Mouse (Mus musculus): ENCODE data around the gene Maats1. TPM values are rescaled to one million over a fixed set of nuclear protein-coding genes. Genes with fewer than 3 reads are reported as not detected.

Gene Maats1
- total RNA-seq (2014; fragmentation: Nextera tagmentation) (not detected in 2 replicates), total RNA-seq (2017) (not detected in 2 replicates)

DNA sequence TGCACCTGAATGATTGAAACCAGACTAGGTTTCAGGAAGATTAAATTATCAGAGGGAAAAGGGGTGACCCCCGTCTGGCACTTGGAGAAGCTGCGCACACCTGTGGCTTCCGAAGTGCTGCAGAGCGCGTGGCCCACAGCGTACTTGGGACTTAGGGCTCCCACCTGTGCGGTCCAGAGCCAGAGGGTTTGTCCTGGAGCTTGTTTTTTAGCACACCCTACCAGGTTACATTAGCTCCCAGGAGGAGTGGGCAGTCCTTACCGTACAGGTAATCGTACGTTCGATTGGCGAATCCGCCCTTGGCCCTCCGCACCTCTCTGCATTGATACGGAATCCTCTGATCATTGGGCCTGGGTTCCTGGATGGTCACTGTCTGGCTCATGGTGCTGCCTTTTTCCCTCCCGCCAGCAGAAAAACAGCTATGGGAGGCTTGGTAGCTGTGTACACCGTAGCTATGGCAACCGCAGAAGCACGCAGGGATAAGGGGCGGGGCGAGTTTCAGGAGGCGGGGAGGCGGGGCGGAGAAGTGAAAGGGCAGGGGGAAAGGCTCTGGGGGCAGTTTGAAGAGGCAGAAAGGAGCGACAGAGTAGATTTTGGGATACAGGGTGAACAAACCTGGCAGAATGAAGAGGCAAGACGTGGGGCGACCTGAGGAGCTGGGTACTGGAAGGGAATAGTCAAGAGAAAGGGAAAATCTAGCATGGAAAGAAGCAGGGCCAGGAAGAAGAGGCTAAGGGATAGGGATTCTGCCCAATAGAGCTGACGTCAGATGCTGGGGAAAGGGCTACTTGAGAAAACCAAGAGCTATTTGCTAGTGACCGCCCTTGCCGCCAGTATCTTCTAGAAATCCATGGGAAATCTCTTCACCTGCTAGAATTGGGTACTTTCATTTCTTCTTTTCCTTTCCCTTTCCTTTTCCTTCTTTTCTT lies at the start of gene Maats1:
TSS of gene Maats1 (minus strand) at position 748 of the 929 bp plus-strand sequence.
- ATAC-seq (replicated peaks; ENCODE audit: poor library complexity, severe bottlenecking), result peak; percentile 95

- no peak for ATAC-seq (replicated peaks; ENCODE audit: poor library complexity, severe bottlenecking)
Observed at GRCm38 (mm10) chr16:38390322-38390721, 48.4 kb upstream of the Maats1 start.

- no peak for ATAC-seq (replicated peaks; ENCODE audit: poor library complexity, severe bottlenecking)
Observed at GRCm38 (mm10) chr16:38389284-38389893, 47.4 kb upstream of the Maats1 start.

DNA sequence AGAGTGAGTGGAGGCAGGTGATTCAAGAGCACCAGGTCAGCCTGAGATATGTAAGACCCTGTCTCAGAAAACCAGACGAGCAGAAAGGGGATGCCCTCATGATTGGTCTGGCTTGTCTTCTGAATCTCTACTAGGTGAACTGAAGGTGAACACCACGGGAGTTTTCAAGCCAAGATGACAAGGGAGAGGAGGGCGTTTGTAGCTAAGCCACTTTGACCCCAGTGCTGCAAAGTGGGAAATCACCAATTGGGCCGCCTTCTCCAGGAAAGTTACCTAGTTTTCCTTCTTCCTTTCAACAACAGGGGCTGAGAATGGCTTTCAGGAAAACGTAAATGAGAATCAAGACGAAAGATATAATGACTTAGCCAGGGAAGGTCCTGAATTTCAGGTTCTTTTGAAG lies 46.8 kb upstream of the Maats1 start:
- ATAC-seq (replicated peaks; ENCODE audit: poor library complexity, severe bottlenecking), result no peak

DNA sequence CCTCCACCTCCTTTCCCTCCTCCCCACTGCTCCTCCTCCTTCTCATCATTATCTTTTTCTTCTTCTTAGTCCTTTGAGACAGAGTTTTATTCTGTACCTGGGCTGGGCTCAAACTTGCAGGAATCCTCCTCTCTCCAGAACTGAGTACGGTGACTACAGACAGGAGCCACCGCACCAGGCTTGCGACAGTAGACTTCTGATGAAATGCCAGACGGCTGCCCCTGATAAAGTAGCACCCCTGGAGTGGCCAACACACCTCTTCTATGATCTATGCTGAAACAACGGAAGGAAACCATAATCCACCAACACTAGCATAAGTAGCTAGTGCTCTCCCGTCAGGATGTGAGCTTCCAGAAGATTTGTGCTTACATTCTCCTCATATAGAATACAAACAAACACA lies 45.4 kb upstream of the Maats1 start:
- no peak for ATAC-seq (replicated peaks; ENCODE audit: poor library complexity, severe bottlenecking)

DNA sequence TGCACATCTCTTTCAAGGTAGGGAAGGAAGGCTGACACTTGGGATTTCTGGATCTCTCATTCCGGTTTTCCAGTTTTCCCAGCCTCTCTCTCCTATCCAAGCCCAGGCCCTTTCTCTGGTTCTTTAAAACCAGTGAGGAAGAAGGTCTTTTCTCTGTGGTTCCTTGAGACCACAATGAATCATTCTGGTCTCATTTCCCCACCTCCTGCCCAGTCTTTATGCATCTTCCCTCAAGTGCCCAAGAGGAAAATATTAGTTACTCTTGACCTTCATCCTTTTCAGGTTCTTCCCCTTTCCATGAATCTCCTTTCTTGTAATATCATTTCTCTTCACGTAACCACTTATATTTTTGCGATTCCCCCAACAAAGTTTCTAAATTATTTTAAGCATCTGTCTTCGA lies 43.8 kb upstream of the Maats1 start:
- peak; percentile 93 for ATAC-seq (replicated peaks; ENCODE audit: poor library complexity, severe bottlenecking)

DNA sequence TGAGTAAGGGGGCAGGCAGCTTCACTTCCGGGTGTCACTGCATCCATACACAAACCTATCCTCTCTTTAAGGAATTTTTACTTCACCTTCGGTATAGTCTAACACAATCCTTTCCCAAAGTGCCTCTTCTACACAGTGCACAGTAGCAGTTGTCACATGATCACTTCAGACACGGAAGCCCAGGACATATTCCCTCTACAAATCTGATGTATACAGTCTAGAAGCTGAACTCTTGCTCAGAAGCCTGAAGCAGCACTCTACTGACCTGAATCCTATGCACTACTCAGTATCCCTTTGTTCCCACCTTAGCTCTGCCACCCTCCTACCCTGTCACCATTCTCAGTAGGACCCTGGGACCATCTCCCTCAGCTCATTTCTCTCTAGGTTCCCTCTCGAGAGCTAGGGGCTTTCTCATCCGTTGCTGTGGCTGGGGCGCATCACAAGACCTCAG lies 43.3 kb upstream of the Maats1 start:
- peak; percentile 55 for ATAC-seq (replicated peaks; ENCODE audit: poor library complexity, severe bottlenecking)

GRCm38 (mm10) chr16:38383683-38384082 lies 41.7 kb upstream of the Maats1 start:
- ATAC-seq (replicated peaks; ENCODE audit: poor library complexity, severe bottlenecking), result no peak

- no peak for ATAC-seq (replicated peaks; ENCODE audit: poor library complexity, severe bottlenecking)
Observed at GRCm38 (mm10) chr16:38379926-38380325, 38.0 kb upstream of the Maats1 start.

- no peak for ATAC-seq (replicated peaks; ENCODE audit: poor library complexity, severe bottlenecking)
Observed at GRCm38 (mm10) chr16:38379493-38379892, 37.5 kb upstream of the Maats1 start.

- ATAC-seq (replicated peaks; ENCODE audit: poor library complexity, severe bottlenecking), result no peak
Observed at GRCm38 (mm10) chr16:38379088-38379487, 37.1 kb upstream of the Maats1 start.

DNA sequence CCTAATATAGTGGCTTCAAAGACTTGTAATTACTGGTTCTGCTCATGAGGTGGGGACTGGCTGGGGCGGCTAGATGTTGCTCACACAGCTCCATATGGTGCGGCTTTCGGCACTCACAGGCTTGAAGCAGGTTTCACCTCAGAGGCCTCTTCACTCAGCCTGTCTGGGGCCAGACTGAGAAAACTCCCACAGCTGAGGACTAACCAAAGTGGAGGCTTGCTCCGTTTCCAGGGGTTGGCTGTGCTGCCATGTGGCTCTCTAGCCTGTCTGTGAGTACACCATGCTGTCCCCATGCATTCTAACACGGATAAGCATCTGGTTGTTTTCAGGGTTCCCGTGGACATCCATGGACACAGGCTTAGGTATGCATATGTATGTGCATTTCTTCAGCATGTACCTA lies 36.6 kb upstream of the Maats1 start:
- no peak for ATAC-seq (replicated peaks; ENCODE audit: poor library complexity, severe bottlenecking)

DNA sequence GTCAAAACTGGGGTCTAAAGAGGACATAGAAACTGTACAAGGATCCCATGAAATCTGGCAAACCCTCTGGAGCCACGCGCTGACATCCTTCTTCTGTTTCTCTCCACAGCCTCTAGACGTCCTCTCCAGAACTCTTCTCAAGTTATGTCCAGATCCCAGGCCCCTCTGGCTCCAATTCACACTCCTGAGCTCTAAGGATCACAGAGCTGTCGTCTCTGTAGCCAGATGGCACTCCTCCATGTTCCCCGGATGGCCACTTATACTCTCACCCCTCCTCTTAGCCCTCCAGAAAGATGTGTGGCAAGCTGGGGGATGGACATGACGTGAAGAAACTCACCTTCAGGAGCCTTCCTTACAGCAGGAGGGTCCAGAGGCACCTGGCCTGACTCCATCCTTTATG lies 35.6 kb upstream of the Maats1 start:
- no peak for ATAC-seq (replicated peaks; ENCODE audit: poor library complexity, severe bottlenecking)

GRCm38 (mm10) chr16:38376841-38377249 lies 34.9 kb upstream of the Maats1 start:
- peak; percentile 92 for ATAC-seq (replicated peaks; ENCODE audit: poor library complexity, severe bottlenecking)

GRCm38 (mm10) chr16:38376163-38376840 lies 34.4 kb upstream of the Maats1 start:
- ATAC-seq (replicated peaks; ENCODE audit: poor library complexity, severe bottlenecking), result peak; percentile 42

- ATAC-seq (replicated peaks; ENCODE audit: poor library complexity, severe bottlenecking), result no peak
Observed at GRCm38 (mm10) chr16:38375182-38375581, 33.2 kb upstream of the Maats1 start.

- ATAC-seq (replicated peaks; ENCODE audit: poor library complexity, severe bottlenecking), result no peak
Observed at GRCm38 (mm10) chr16:38374379-38375140, 32.6 kb upstream of the Maats1 start.

GRCm38 (mm10) chr16:38373941-38374340 lies 32.0 kb upstream of the Maats1 start:
- ATAC-seq (replicated peaks; ENCODE audit: poor library complexity, severe bottlenecking), result no peak

DNA sequence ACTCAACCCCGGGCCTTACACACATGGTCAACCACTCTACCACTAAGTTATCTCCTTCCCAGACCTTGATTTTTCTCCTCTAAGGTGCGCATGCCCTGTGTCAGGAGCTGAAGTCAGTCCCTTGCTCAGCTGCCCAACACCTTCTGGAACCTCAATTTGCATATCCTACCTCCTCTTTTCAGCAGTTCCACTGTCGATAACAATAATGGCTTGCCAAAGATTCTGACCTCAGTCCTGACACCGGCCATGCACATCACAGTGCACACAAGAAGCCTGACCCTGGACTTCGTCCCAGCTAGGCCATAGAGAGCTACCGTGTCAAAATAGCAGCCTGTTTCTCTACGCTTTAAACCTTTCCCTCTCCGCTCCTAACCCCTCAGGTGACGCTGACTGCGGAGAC lies 31.5 kb upstream of the Maats1 start:
- no peak for ATAC-seq (replicated peaks; ENCODE audit: poor library complexity, severe bottlenecking)

DNA sequence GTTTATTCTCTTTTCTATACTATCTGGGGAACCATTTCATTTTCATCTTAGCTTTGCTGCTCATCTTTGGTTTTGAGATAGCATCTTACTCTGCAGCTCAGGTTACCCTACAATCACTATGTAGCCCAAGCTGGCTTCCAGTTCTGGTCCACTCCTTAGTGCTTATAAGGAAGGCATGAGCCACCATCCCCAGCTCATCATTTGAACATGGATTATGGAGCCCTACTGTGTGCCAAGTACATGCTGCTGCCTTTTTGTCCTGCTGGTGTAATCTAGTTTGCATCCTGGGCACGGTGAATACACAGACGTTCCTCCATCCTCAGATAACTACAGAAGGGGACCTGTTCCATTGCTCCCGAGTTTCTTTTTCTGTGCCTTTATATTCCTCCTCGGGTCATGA lies 30.9 kb upstream of the Maats1 start:
- ATAC-seq (replicated peaks; ENCODE audit: poor library complexity, severe bottlenecking), result no peak

Measured in granulocyte monocyte progenitor cell, adult 5-6 weeks (primary cell).